Mouse (Mus musculus) ES-CJ7 (cell line): Measurements from ENCODE around the gene Ptpn6.

Source experiments
- DNase-seq: peaks from one replicate; pipeline ENCODE4 v3.0.0; 2011; ENCODE audit warnings: low read depth, low spot score

The Ptpn6 gene

GRCm38 (mm10) chr6:124729850-124730705 lies 8.4 kb downstream of the Ptpn6 start:
- no peak for DNase-seq

- no peak for DNase-seq
Observed at GRCm38 (mm10) chr6:124728621-124729020, 9.9 kb downstream of the Ptpn6 start.

- DNase-seq = no peak
Observed at GRCm38 (mm10) chr6:124724472-124724871, 14.0 kb downstream of the Ptpn6 start.

GRCm38 (mm10) chr6:124723541-124723940 lies 15.0 kb downstream of the Ptpn6 start:
- no peak for DNase-seq

GRCm38 (mm10) chr6:124722876-124723473 lies 15.5 kb downstream of the Ptpn6 start:
- no peak for DNase-seq

- DNase-seq = no peak
Observed at GRCm38 (mm10) chr6:124720904-124721303, 17.6 kb downstream of the Ptpn6 start.

- peak; percentile 59 for DNase-seq
Observed at GRCm38 (mm10) chr6:124719354-124719978, 19.0 kb downstream of the Ptpn6 start.

GRCm38 (mm10) chr6:124718703-124719102 lies 19.8 kb downstream of the Ptpn6 start:
- no peak for DNase-seq

GRCm38 (mm10) chr6:124717968-124718367 lies 20.5 kb downstream of the Ptpn6 start:
- no peak for DNase-seq

GRCm38 (mm10) chr6:124716864-124717490 lies 21.5 kb downstream of the Ptpn6 start:
- DNase-seq = peak; percentile 82

GRCm38 (mm10) chr6:124712918-124713317 lies 25.6 kb downstream of the Ptpn6 start:
- DNase-seq = no peak

- peak; percentile 99 for DNase-seq
Observed at GRCm38 (mm10) chr6:124711824-124712782, 26.4 kb downstream of the Ptpn6 start, which contains the start of the genes Emg1 and Phb2. Emg1 (minus strand) TSS chr6:124712178. Phb2 (plus strand) TSS chr6:124712336.

GRCm38 (mm10) chr6:124708289-124708889 lies 30.1 kb downstream of the Ptpn6 start:
- no peak for DNase-seq

- no peak for DNase-seq
Observed at GRCm38 (mm10) chr6:124706061-124706627, 32.4 kb downstream of the Ptpn6 start.

GRCm38 (mm10) chr6:124704417-124704816 lies 34.1 kb downstream of the Ptpn6 start:
- DNase-seq = no peak

- DNase-seq = no peak
Observed at GRCm38 (mm10) chr6:124703789-124704188, 34.7 kb downstream of the Ptpn6 start.

GRCm38 (mm10) chr6:124702784-124703103 lies 35.8 kb downstream of the Ptpn6 start:
- DNase-seq = peak; percentile 95

- no peak for DNase-seq
Observed at GRCm38 (mm10) chr6:124702102-124702783, 36.3 kb downstream of the Ptpn6 start.

- DNase-seq = peak; percentile 60
Observed at GRCm38 (mm10) chr6:124701338-124701737, 37.2 kb downstream of the Ptpn6 start.
